Mouse (Mus musculus) erythroblast, embryonic 14.5 days (primary cell): ENCODE data around the gene Rilp. TPM values are rescaled to one million over a fixed set of nuclear protein-coding genes. Genes with fewer than 3 reads are reported as not detected.

Source experiments
- H3K27me3 ChIP-seq: 2 replicates; pipeline ENCODE4 v1.6.1; 2012; ENCODE audit warnings: inconsistent platforms; ENCODE audit not compliant: control insufficient read depth
- H3K36me3 ChIP-seq: 2 replicates; pipeline ENCODE4 v1.6.1; 2012; ENCODE audit warnings: mild to moderate bottlenecking, inconsistent platforms; ENCODE audit not compliant: control insufficient read depth
- H3K4me1 ChIP-seq: 2 replicates; pipeline ENCODE4 v1.6.1; 2012; ENCODE audit warnings: inconsistent platforms; ENCODE audit not compliant: control insufficient read depth
- H3K4me3 ChIP-seq: replicated peaks from 2 replicates; pipeline ENCODE3; 2012; ENCODE audit warnings: moderate library complexity, mild to moderate bottlenecking, inconsistent platforms
- H3K9me3 ChIP-seq: 2 replicates; pipeline ENCODE4 v1.6.1; 2012; ENCODE audit warnings: low read length, inconsistent platforms, mixed read lengths; ENCODE audit not compliant: control insufficient read depth
- GATA1 ChIP-seq: IDR thresholded peaks from 2 replicates; pipeline ENCODE4 v1.6.1; 2012; ENCODE audit warnings: low read length, inconsistent platforms, mixed read lengths
- TAL1 ChIP-seq: IDR thresholded peaks from 3 replicates; pipeline ENCODE4 v1.6.1; 2012; ENCODE audit warnings: low read length, inconsistent platforms, mixed read lengths
- polyA plus RNA-seq: library from polyadenylated mRNA; stranded (reverse); fragments of >175 nt; gene quantifications from 2 replicates; pipeline ENCODE4 v1.2.3, GENCODE M21; 2012

Rilp gene
- polyA plus RNA-seq, 1 experiment: 0.10 TPM

GRCm38 (mm10) chr11:75530845-75531373 lies 21.0 kb downstream of the Rilp start:
- TF ChIP-seq GATA1 (no peak), TAL1 (no peak)
- Histone ChIP-seq H3K9me3 (no peaks in the 10 kb centered on the region), H3K4me1 (peaks cover 49% of the 10 kb centered on the region)

GRCm38 (mm10) chr11:75531469-75532242 lies 21.8 kb downstream of the Rilp start, which contains the start of gene Slc43a2:
Gene Slc43a2 (plus strand): TSS chr11:75531694.
- TF ChIP-seq GATA1: no peak
- no peak for TF ChIP-seq TAL1
- H3K4me3 ChIP-seq: peak within 1 kb of the TSS; percentile 73
- no peaks in the 10 kb centered on the region for H3K9me3 ChIP-seq
- no peaks in the 10 kb centered on the region for H3K36me3 ChIP-seq
- H3K4me1 ChIP-seq: peaks cover 50% of the 10 kb centered on the region
- H3K27me3 ChIP-seq: peaks cover 20% of the 10 kb centered on the region

More at GRCm38 (mm10) chr11:75530845-75531373, 21.0 kb downstream of the Rilp start:
- no peaks in the 10 kb centered on the region for H3K36me3 ChIP-seq
- peaks cover 20% of the 10 kb centered on the region for H3K27me3 ChIP-seq
- H3K4me3 ChIP-seq: peak overlapping the region; percentile 73

- peak overlapping the region; percentile 73 for H3K4me3 ChIP-seq
- TF ChIP-seq GATA1: no peak
- TF ChIP-seq TAL1: no peak
- peaks cover 20% of the 10 kb centered on the region for H3K27me3 ChIP-seq
- H3K36me3 ChIP-seq: no peaks in the 10 kb centered on the region
- peaks cover 50% of the 10 kb centered on the region for H3K4me1 ChIP-seq
- no peaks in the 10 kb centered on the region for H3K9me3 ChIP-seq
Measured at GRCm38 (mm10) chr11:75532340-75533277, 22.7 kb downstream of the Rilp start.

GRCm38 (mm10) chr11:75533314-75534015 lies 23.6 kb downstream of the Rilp start:
- TF ChIP-seq GATA1 (no peak), TAL1 (no peak)
- Histone ChIP-seq H3K4me3 (peak overlapping the region; percentile 4), H3K4me1 (peaks cover 50% of the 10 kb centered on the region), H3K9me3 (no peaks in the 10 kb centered on the region), H3K27me3 (peaks cover 20% of the 10 kb centered on the region), H3K36me3 (no peaks in the 10 kb centered on the region)

- Histone ChIP-seq H3K36me3 (no peaks in the 10 kb centered on the region), H3K27me3 (peaks cover 20% of the 10 kb centered on the region), H3K9me3 (no peaks in the 10 kb centered on the region), H3K4me3 (no peak overlapping the region), H3K4me1 (peaks cover 50% of the 10 kb centered on the region)
- TF ChIP-seq GATA1 (no peak), TAL1 (no peak)
Measured at GRCm38 (mm10) chr11:75534286-75535033, 24.6 kb downstream of the Rilp start.

- H3K4me1 ChIP-seq: peaks cover 47% of the 10 kb centered on the region
- peaks cover 20% of the 10 kb centered on the region for H3K27me3 ChIP-seq
- no peaks in the 10 kb centered on the region for H3K9me3 ChIP-seq
- TF ChIP-seq GATA1 (peak; percentile 49), TAL1 (peak; percentile 15; the same call in 1 of the 3 replicates)
- H3K4me3 ChIP-seq: no peak overlapping the region
- no peaks in the 10 kb centered on the region for H3K36me3 ChIP-seq
Measured at GRCm38 (mm10) chr11:75535106-75535795, 25.4 kb downstream of the Rilp start.

- TF ChIP-seq GATA1: no peak
- no peak for TF ChIP-seq TAL1
- Histone ChIP-seq H3K9me3 (no peaks in the 10 kb centered on the region), H3K36me3 (no peaks in the 10 kb centered on the region), H3K4me3 (no peak overlapping the region), H3K27me3 (peaks cover 20% of the 10 kb centered on the region), H3K4me1 (peaks cover 48% of the 10 kb centered on the region)
Measured at GRCm38 (mm10) chr11:75536255-75537024, 26.5 kb downstream of the Rilp start.
